Mouse (Mus musculus) hindbrain, embryonic 11.5 days (tissue): ENCODE data around the gene Spns3. TPM values are rescaled to one million over a fixed set of nuclear protein-coding genes. Genes with fewer than 3 reads are reported as not detected.

Experiments used
- ATAC-seq: fragments of 200-750 bp; cut with Nextera tagmentation; 2 replicates; pipeline ENCODE4 v1.8.0; 2017; ENCODE audit warnings: mild to moderate bottlenecking, moderate TSS enrichment, moderate library complexity; ENCODE audit not compliant: low FRiP score
- DNase-seq: peaks from one replicate; pipeline ENCODE4 v3.0.0-alpha.2; 2015; ENCODE audit warnings: low spot score
- H3K27ac ChIP-seq: fragments of 300-500 bp; sonication (generic); 2 replicates; pipeline ENCODE4 v1.5.1; 2014; ENCODE audit warnings: mild to moderate bottlenecking, low read depth, low read length
- H3K27me3 ChIP-seq: fragments of 300-500 bp; sonication (generic); 2 replicates; pipeline ENCODE4 v1.6.1; 2014; ENCODE audit warnings: mild to moderate bottlenecking, low read length, moderate library complexity, mixed read lengths; ENCODE audit not compliant: control insufficient read depth, insufficient read depth
- H3K36me3 ChIP-seq: fragments of 300-500 bp; sonication (generic); 2 replicates; pipeline ENCODE4 v1.6.1; 2014; ENCODE audit warnings: mild to moderate bottlenecking, low read length, moderate library complexity, mixed read lengths; ENCODE audit not compliant: control insufficient read depth, insufficient read depth
- H3K4me1 ChIP-seq: fragments of 300-500 bp; sonication (generic); replicated peaks from 2 replicates; pipeline ENCODE4 v1.6.1; 2014; ENCODE audit warnings: low read length, mixed read lengths; ENCODE audit not compliant: control insufficient read depth, insufficient read depth
- H3K4me2 ChIP-seq: fragments of 300-500 bp; sonication (generic); replicated peaks from 2 replicates; pipeline ENCODE4 v1.6.1; 2014; ENCODE audit warnings: mild to moderate bottlenecking, low read depth, low read length
- H3K4me3 ChIP-seq: fragments of 300-500 bp; sonication (generic); 2 replicates; pipeline ENCODE4 v1.5.1; 2014; ENCODE audit warnings: low read depth, low read length
- H3K9ac ChIP-seq: fragments of 300-500 bp; sonication (generic); 2 replicates; pipeline ENCODE4 v1.6.1; 2014; ENCODE audit warnings: low read depth, low read length
- H3K9me3 ChIP-seq: fragments of 300-500 bp; sonication (generic); 2 replicates; pipeline ENCODE4 v1.6.1; 2016; ENCODE audit warnings: low read length; ENCODE audit not compliant: control insufficient read depth
- WGBS: fragments of 180-500 bp; shearing (Covaris S2); extraction: QIAGEN DNeasy Blood & Tissue Kit; methylation state at CpG from one replicate; pipeline ENCODE4 v1.1.7; 2014; 5-methylcytosine and 5-hydroxymethylcytosine counted together
- polyA plus RNA-seq: library from polyadenylated mRNA; unstranded; fragments of >200 nt; fragmentation: Nextera tagmentation; extraction: Ambion mirVana; gene quantifications from 2 replicates; pipeline ENCODE4 v1.2.1, GENCODE M21; 2014

Spns3 gene
- polyA plus RNA-seq, 1 experiment from 2014 or later, result not detected

DNA sequence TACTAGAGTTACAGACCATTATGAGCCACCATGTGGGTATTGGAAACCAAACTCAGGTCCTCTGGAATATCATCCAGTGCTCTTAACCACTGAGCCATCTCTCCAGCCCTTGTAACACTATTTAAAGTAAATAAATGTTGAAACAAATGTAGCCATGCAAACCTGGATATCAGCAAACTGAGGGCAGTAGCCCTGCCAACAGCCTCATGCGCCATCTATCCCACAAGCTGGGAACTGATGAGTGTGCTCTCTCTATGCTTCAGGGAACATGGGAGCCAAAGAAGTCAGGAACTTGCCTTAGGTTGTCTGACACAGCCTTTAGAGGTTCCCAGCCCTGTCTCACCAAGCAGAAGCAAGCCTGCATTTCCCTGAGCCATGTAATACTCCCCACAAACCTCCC, 18.7 kb downstream of the Spns3 start:
- H3K4me2 ChIP-seq, result no peak overlapping the region
- ATAC-seq (no peak), DNase-seq (no peak)
- no peaks in the 10 kb centered on the region for H3K36me3 ChIP-seq
- no peak overlapping the region for H3K9ac ChIP-seq
- H3K27ac ChIP-seq, result no peak overlapping the region
- no peaks in the 10 kb centered on the region for H3K9me3 ChIP-seq
- no peaks in the 10 kb centered on the region for H3K27me3 ChIP-seq
- H3K4me1 ChIP-seq, result no peaks in the 10 kb centered on the region
- 81% methylated on average over 1 of the region's 1 CpGs for WGBS
- no peak overlapping the region for H3K4me3 ChIP-seq

DNA sequence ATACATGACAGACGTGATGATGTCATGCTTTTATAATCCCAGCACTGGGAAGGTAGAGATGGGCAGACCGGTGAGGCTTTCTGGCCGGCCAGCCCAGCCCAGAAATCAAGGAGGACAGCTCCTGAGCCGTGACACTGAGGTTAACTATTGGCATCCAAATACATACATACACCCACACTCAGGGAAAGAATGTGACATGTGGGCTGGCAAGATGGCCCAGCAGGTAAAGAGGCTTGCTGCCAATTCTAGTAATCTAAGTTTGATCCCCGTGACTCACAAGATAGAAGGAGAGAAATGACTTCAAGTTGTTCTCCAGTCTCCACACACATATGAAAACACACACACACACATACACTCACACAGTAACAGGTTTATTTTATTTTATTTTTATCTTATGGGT, 19.2 kb downstream of the Spns3 start:
- Histone ChIP-seq H3K27me3 (no peaks in the 10 kb centered on the region), H3K4me2 (no peak overlapping the region)
- 90% methylated on average over 5 of the region's 5 CpGs for WGBS

GRCm38 (mm10) chr11:72526190-72526589, 24.1 kb downstream of the Spns3 start:
- Histone ChIP-seq H3K9ac (no peak overlapping the region), H3K27ac (no peak overlapping the region), H3K36me3 (no peaks in the 10 kb centered on the region), H3K4me3 (no peak overlapping the region), H3K9me3 (no peaks in the 10 kb centered on the region), H3K27me3 (no peaks in the 10 kb centered on the region), H3K4me2 (no peak overlapping the region), H3K4me1 (no peaks in the 10 kb centered on the region)
- 92% methylated on average over 4 of the region's 4 CpGs for WGBS
- ATAC-seq, result no peak
- DNase-seq, result no peak

More for the DNA sequence above, 19.2 kb downstream of the Spns3 start:
- no peak overlapping the region for H3K9ac ChIP-seq
- H3K4me1 ChIP-seq, result no peaks in the 10 kb centered on the region
- no peak overlapping the region for H3K4me3 ChIP-seq
- no peak for DNase-seq
- H3K36me3 ChIP-seq, result no peaks in the 10 kb centered on the region
- H3K9me3 ChIP-seq, result no peaks in the 10 kb centered on the region
- no peak for ATAC-seq
- H3K27ac ChIP-seq, result no peak overlapping the region

GRCm38 (mm10) chr11:72523711-72524110, 26.6 kb downstream of the Spns3 start:
- peak; percentile 30 for DNase-seq
- Histone ChIP-seq H3K27ac (no peak overlapping the region), H3K9ac (0 out of 2 replicates have a peak overlapping the region, but pooled peaks have one; percentile 11), H3K4me1 (no peaks in the 10 kb centered on the region), H3K4me3 (no peak overlapping the region), H3K9me3 (no peaks in the 10 kb centered on the region), H3K4me2 (no peak overlapping the region), H3K27me3 (no peaks in the 10 kb centered on the region), H3K36me3 (no peaks in the 10 kb centered on the region)
- WGBS, result 49% methylated on average over 4 of the region's 4 CpGs
- ATAC-seq, result no peak

DNA sequence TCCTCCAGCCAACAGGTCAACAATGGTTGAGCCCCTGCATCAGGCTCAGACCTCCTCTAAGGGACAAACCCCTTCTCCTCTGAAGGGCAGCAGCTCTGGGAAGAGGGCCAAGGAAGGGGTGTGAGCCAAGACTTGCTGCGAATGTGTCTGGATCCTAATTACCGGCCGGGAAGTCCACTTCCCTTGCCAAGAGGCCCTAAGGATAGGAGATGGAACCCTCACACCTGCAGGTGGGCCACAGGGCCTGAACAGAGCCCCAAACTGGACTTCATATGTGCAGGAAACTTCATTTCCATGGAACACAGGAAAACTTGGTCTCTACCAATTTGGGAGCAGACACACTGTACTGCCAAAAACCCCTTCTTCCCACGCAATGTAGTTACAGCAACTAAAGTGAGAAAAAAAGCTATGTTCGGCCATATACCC, 27.7 kb downstream of the Spns3 start:
- H3K4me3 ChIP-seq, result no peak overlapping the region
- DNase-seq, result no peak
- no peaks in the 10 kb centered on the region for H3K4me1 ChIP-seq
- H3K9me3 ChIP-seq, result no peaks in the 10 kb centered on the region
- H3K4me2 ChIP-seq, result no peak overlapping the region
- H3K27me3 ChIP-seq, result no peaks in the 10 kb centered on the region
- no peak overlapping the region for H3K27ac ChIP-seq
- H3K9ac ChIP-seq, result no peak overlapping the region
- WGBS, result 89% methylated on average over 5 of the region's 5 CpGs
- H3K36me3 ChIP-seq, result no peaks in the 10 kb centered on the region
- ATAC-seq, result no peak

DNA sequence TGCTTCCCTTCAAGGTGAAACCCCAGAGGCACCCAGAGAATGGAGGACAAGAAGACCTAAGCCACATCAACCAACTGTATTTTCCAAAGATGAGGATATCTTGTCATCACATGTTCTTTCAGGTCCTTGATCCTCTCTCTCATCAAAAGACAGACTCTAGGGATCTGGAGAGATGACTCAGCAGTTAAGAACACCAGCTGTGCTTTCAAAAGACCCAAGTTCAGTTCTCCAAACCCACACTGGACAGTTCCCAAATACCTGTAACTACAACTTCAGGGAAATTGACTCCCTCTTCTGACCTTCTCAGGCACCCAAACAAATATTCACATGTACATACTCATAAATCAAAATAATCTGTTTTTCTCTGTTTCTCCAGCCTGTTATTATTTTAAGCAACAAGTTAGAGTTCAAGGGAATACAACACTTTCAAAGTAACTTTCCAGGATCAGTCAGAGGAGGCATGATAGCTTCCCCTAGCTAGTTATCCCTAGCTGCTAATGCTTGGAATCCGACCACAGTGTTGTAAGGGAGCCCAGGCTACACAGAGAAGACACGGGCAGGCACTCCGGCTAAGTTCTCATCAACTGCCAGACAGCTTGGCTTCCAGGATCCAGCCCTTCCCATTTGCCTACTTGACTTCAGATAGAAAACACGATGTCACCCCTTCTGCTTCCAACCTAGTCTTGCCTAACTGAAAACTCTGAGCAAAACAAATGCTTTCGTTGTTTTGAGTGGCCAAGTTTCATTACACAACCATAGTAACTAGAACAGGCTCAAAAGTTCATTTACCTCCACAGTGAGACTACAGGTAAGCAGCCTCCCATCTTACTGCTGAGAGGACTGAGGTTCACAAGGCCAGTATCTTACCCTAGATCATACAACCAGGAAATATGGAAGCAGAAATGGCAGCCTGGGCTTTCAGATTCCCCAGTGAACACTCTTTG, 28.4 kb downstream of the Spns3 start:
- Histone ChIP-seq H3K4me2 (no peak overlapping the region), H3K36me3 (no peaks in the 10 kb centered on the region), H3K9me3 (no peaks in the 10 kb centered on the region), H3K4me3 (no peak overlapping the region), H3K27ac (no peak overlapping the region), H3K4me1 (no peaks in the 10 kb centered on the region), H3K9ac (no peak overlapping the region), H3K27me3 (no peaks in the 10 kb centered on the region)
- ATAC-seq, result no peak
- 87% methylated on average over 5 of the region's 5 CpGs for WGBS
- DNase-seq, result no peak

DNA sequence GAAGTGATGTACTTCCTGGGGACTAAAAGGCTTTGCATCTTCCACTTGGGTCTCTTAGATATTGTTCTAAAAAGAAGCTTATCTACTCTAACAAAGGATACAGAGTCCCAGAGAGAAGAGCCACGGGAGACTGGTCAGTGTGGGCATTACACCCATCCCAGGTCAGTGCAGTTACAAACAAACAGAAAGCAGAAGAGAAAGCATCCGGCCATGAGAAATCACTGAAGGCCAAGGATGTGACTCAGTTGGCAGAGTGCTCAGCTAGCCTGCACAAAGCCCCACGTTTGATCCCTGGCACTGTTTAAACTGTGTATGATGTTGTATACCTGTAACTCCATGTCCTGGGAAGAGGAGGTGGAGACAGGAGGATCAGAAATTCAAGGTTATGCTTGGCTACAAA, 30.4 kb downstream of the Spns3 start:
- H3K4me2 ChIP-seq, result no peak overlapping the region
- H3K9me3 ChIP-seq, result no peaks in the 10 kb centered on the region
- no peaks in the 10 kb centered on the region for H3K36me3 ChIP-seq
- H3K4me3 ChIP-seq, result no peak overlapping the region
- H3K9ac ChIP-seq, result no peak overlapping the region
- 79% methylated on average over 3 of the region's 3 CpGs for WGBS
- ATAC-seq (no peak), DNase-seq (no peak)
- no peaks in the 10 kb centered on the region for H3K4me1 ChIP-seq
- H3K27me3 ChIP-seq, result no peaks in the 10 kb centered on the region
- no peak overlapping the region for H3K27ac ChIP-seq

DNA sequence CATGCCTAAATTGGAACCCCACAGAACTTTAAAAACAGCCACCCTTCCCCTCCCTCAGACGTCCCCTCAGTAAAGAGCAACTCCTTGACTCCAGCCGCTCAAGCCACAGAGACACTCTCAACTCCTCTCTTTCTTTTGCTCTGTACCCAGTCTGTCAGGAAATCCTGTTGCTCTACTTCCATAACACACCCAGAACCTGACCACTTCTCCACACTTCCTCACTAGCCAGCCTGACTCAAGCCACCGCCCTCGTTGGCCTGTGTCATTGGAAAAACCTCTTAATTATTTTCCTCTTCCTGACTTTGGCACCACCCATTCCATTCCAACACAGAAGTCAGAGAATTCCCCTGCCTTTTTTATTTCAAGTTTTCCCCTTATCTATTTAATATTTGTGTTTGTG, 31.1 kb downstream of the Spns3 start:
- Histone ChIP-seq H3K27me3 (no peaks in the 10 kb centered on the region), H3K4me3 (no peak overlapping the region), H3K9ac (no peak overlapping the region), H3K27ac (no peak overlapping the region), H3K4me1 (no peaks in the 10 kb centered on the region), H3K4me2 (no peak overlapping the region), H3K36me3 (no peaks in the 10 kb centered on the region), H3K9me3 (no peaks in the 10 kb centered on the region)
- WGBS, result 82% methylated on average over 4 of the region's 4 CpGs
- DNase-seq, result no peak
- ATAC-seq, result no peak

DNA sequence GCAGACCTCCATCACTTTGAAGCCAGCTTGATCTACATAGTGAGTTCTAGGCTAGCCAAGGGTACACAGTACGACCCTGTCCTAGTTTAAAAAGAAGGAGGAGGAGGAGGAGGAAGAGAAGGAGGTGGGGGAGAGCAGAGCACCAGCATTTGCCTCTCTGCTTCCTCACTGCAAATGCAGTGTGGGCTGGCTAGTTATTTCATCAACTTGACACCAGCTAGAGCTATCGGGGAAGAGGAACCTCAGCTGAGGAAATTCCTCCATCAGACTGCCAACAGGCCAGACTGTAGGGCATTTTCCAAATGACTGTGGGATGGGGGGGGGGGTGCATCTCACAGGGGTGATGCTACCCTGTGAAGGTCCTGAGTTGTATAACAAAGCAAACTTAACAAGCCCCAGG, 31.9 kb downstream of the Spns3 start:
- H3K9ac ChIP-seq, result no peak overlapping the region
- no peaks in the 10 kb centered on the region for H3K9me3 ChIP-seq
- H3K4me2 ChIP-seq, result no peak overlapping the region
- ATAC-seq (no peak), DNase-seq (no peak)
- H3K4me3 ChIP-seq, result no peak overlapping the region
- no peaks in the 10 kb centered on the region for H3K36me3 ChIP-seq
- no peak overlapping the region for H3K27ac ChIP-seq
- no peaks in the 10 kb centered on the region for H3K4me1 ChIP-seq
- WGBS, result 63% methylated on average over 2 of the region's 2 CpGs
- H3K27me3 ChIP-seq, result no peaks in the 10 kb centered on the region
